Mouse (Mus musculus) forebrain, embryonic 13.5 days (tissue): ENCODE data around the gene Telo2. TPM values are rescaled to one million over a fixed set of nuclear protein-coding genes. Genes with fewer than 3 reads are reported as not detected.

Experiments
- ATAC-seq: fragments of 200-750 bp; cut with Nextera tagmentation; 2 replicates; pipeline ENCODE4 v1.8.0; 2017
- H3K27ac ChIP-seq: fragments of 300-500 bp; sonication (generic); 2 replicates; pipeline ENCODE4 v1.5.1; 2015; ENCODE audit warnings: inconsistent platforms, mild to moderate bottlenecking, moderate library complexity
- H3K27me3 ChIP-seq: fragments of 300-500 bp; sonication (generic); 2 replicates; pipeline ENCODE4 v1.6.1; 2015; ENCODE audit warnings: mild to moderate bottlenecking, inconsistent platforms
- H3K36me3 ChIP-seq: fragments of 300-500 bp; sonication (generic); 2 replicates; pipeline ENCODE4 v1.6.1; 2015; ENCODE audit warnings: mild to moderate bottlenecking, inconsistent platforms; ENCODE audit not compliant: poor library complexity, severe bottlenecking
- H3K4me1 ChIP-seq: fragments of 300-500 bp; sonication (generic); 2 replicates; pipeline ENCODE4 v1.6.1; 2015; ENCODE audit warnings: inconsistent platforms
- H3K4me2 ChIP-seq: fragments of 300-500 bp; sonication (generic); 2 replicates; pipeline ENCODE4 v1.6.1; 2015; ENCODE audit warnings: inconsistent platforms, mild to moderate bottlenecking, moderate library complexity
- H3K4me3 ChIP-seq: fragments of 300-500 bp; sonication (generic); 2 replicates; pipeline ENCODE4 v1.5.1; 2015; ENCODE audit warnings: mild to moderate bottlenecking, inconsistent platforms
- H3K9ac ChIP-seq: fragments of 300-500 bp; sonication (generic); 2 replicates; pipeline ENCODE4 v1.6.1; 2015; ENCODE audit warnings: mild to moderate bottlenecking, inconsistent platforms
- H3K9me3 ChIP-seq: fragments of 300-500 bp; sonication (generic); replicated peaks from 2 replicates; pipeline ENCODE4 v1.6.1; 2016; ENCODE audit warnings: inconsistent platforms
- WGBS: fragments of 180-500 bp; shearing (Covaris S2); methylation state at CpG from one replicate; pipeline ENCODE4 v1.1.7; 2015; 5-methylcytosine and 5-hydroxymethylcytosine counted together
- polyA plus RNA-seq: library from polyadenylated mRNA; unstranded; fragments of >200 nt; fragmentation: Nextera tagmentation; extraction: Ambion mirVana; gene quantifications from 2 replicates; pipeline ENCODE4 v1.2.1, GENCODE M21; 2015

The Telo2 gene
- polyA plus RNA-seq, 1 experiment from 2014 or later: 41.2 TPM

DNA sequence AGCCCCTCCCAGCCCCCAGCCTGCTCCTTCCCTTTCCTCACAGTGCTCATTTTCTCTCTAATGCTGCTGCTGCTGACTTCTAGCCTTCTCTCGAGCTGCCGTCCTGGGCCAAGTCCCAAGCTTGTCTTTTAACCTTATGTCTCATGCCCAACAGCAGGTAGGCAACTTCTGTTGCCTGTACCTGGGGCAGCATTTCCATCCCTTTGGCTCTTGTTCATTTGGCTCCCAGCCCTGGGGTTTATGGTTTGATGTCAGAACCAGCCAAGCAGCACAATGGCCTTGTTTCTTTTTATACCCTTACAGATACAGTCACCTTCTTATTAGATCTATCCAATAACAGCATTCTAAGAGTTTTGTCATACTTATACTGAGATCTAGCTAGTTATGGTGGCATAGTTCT is 19.5 kb downstream of the Telo2 start:
- no peak overlapping the region for H3K4me2 ChIP-seq
- no peaks in the 10 kb centered on the region for H3K27me3 ChIP-seq
- no peak for ATAC-seq
- H3K9me3 ChIP-seq: no peaks in the 10 kb centered on the region
- peaks cover 81% of the 10 kb centered on the region for H3K36me3 ChIP-seq
- 86% methylated on average over 2 of the region's 2 CpGs for WGBS
- H3K4me1 ChIP-seq: no peaks in the 10 kb centered on the region
- H3K4me3 ChIP-seq: no peak overlapping the region
- no peak overlapping the region for H3K9ac ChIP-seq
- no peak overlapping the region for H3K27ac ChIP-seq

GRCm38 (mm10) chr17:25090450-25090849 is 25.3 kb downstream of the Telo2 start:
- no peak overlapping the region for H3K27ac ChIP-seq
- no peaks in the 10 kb centered on the region for H3K27me3 ChIP-seq
- peaks cover 65% of the 10 kb centered on the region for H3K36me3 ChIP-seq
- ATAC-seq: no peak
- H3K4me1 ChIP-seq: no peaks in the 10 kb centered on the region
- H3K9me3 ChIP-seq: no peaks in the 10 kb centered on the region
- no peak overlapping the region for H3K4me2 ChIP-seq
- no peak overlapping the region for H3K9ac ChIP-seq
- H3K4me3 ChIP-seq: no peak overlapping the region
- WGBS: 95% methylated on average over 10 of the region's 10 CpGs

DNA sequence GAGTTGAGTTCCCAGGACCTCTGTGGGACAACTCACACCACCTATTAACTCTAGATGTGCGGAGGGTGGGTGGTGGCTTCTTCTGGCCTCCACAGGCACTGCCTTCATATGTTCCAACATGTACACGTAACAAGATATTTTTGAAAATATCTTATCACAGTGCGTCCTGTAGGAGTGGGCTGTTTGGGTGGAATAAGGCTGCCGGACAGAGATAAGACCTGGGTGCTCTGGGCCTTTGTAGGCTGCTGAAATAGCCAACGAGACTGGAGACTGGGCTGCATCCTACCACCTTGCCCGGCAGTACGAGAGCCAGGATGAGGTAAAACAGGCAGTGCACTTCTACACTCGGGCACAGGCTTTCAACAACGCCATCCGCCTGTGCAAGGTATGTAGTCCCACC is 26.6 kb downstream of the Telo2 start:
- no peak overlapping the region for H3K27ac ChIP-seq
- WGBS: 93% methylated on average over 10 of the region's 10 CpGs
- ATAC-seq: no peak

GRCm38 (mm10) chr17:25086724-25087123 is 29.0 kb downstream of the Telo2 start:
- ATAC-seq: no peak
- no peaks in the 10 kb centered on the region for H3K9me3 ChIP-seq
- H3K36me3 ChIP-seq: peaks cover 34% of the 10 kb centered on the region
- H3K9ac ChIP-seq: no peak overlapping the region
- H3K4me2 ChIP-seq: no peak overlapping the region
- no peak overlapping the region for H3K27ac ChIP-seq
- H3K27me3 ChIP-seq: no peaks in the 10 kb centered on the region
- WGBS: 94% methylated on average over 7 of the region's 7 CpGs
- no peak overlapping the region for H3K4me3 ChIP-seq
- no peaks in the 10 kb centered on the region for H3K4me1 ChIP-seq

More for the DNA sequence above, 26.6 kb downstream of the Telo2 start:
- no peaks in the 10 kb centered on the region for H3K27me3 ChIP-seq
- peaks cover 57% of the 10 kb centered on the region for H3K36me3 ChIP-seq
- no peaks in the 10 kb centered on the region for H3K9me3 ChIP-seq
- H3K4me3 ChIP-seq: no peak overlapping the region
- no peak overlapping the region for H3K4me2 ChIP-seq
- no peaks in the 10 kb centered on the region for H3K4me1 ChIP-seq
- H3K9ac ChIP-seq: no peak overlapping the region

DNA sequence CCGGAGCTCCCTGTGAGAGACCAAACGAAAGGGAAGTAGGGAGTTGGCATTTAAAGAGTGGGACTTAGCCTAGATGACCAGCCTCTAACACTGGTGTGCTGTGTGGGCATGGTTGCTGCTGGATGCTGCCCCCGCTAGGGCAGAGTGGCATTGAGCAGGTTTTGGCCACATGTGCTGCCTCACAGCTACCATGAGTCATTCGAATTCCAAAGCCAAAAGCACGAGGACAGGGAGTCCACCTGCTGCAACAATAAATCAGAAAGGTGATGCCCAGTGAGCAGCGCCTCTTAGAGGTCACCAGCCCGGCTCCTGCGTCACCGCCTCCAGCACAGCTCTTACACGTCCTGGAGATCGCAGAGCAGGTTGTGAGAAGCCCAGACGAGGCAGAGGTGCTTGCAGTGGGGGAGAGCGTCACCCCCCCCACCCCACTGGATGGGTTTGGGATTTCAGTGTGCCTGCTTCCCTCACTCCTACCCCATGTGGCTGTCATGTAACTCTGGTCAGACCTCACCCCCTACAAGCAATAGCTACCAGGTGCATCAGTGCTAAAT is 30.9 kb downstream of the Telo2 start:
- H3K27me3 ChIP-seq: no peaks in the 10 kb centered on the region
- WGBS: 81% methylated on average over 13 of the region's 13 CpGs
- H3K36me3 ChIP-seq: peaks cover 32% of the 10 kb centered on the region
- no peak for ATAC-seq
- H3K4me3 ChIP-seq: no peak overlapping the region
- H3K9ac ChIP-seq: no peak overlapping the region
- no peaks in the 10 kb centered on the region for H3K9me3 ChIP-seq
- no peak overlapping the region for H3K4me2 ChIP-seq
- H3K27ac ChIP-seq: no peak overlapping the region
- H3K4me1 ChIP-seq: no peaks in the 10 kb centered on the region

- no peaks in the 10 kb centered on the region for H3K4me1 ChIP-seq
- no peak for ATAC-seq
- no peaks in the 10 kb centered on the region for H3K9me3 ChIP-seq
- H3K27me3 ChIP-seq: no peaks in the 10 kb centered on the region
- H3K4me3 ChIP-seq: no peak within 1 kb of the TSS
- peaks cover 24% of the 10 kb centered on the region for H3K36me3 ChIP-seq
- WGBS: 74% methylated on average over 7 of the region's 7 CpGs
- no peak within 1 kb of the TSS for H3K9ac ChIP-seq
- H3K4me2 ChIP-seq: no peak within 1 kb of the TSS
- no peak within 1 kb of the TSS for H3K27ac ChIP-seq
Observed at GRCm38 (mm10) chr17:25083444-25083931, 32.3 kb downstream of the Telo2 start, which contains the start of gene Tmem204. TSS of gene Tmem204 (minus strand) at chr17:25083591.

- no peak for ATAC-seq
- Histone ChIP-seq H3K9ac (no peak overlapping the region), H3K4me3 (no peak overlapping the region), H3K27me3 (no peaks in the 10 kb centered on the region), H3K27ac (no peak overlapping the region), H3K4me1 (peaks cover 4% of the 10 kb centered on the region), H3K4me2 (no peak overlapping the region), H3K9me3 (no peaks in the 10 kb centered on the region), H3K36me3 (peaks cover 18% of the 10 kb centered on the region)
- WGBS: 75% methylated on average over 3 of the region's 3 CpGs
Observed at GRCm38 (mm10) chr17:25082887-25083286, 32.9 kb downstream of the Telo2 start.

- Histone ChIP-seq H3K27me3 (no peaks in the 10 kb centered on the region), H3K4me2 (no peak overlapping the region), H3K9ac (no peak overlapping the region), H3K4me3 (no peak overlapping the region), H3K27ac (no peak overlapping the region), H3K4me1 (peaks cover 10% of the 10 kb centered on the region), H3K9me3 (no peaks in the 10 kb centered on the region), H3K36me3 (peaks cover 13% of the 10 kb centered on the region)
- WGBS: 85% methylated on average over 14 of the region's 14 CpGs
- ATAC-seq: no peak
Observed at GRCm38 (mm10) chr17:25082081-25082847, 33.5 kb downstream of the Telo2 start.

GRCm38 (mm10) chr17:25080960-25081381 is 34.8 kb downstream of the Telo2 start:
- H3K9me3 ChIP-seq: no peaks in the 10 kb centered on the region
- ATAC-seq: no peak
- WGBS: 87% methylated on average over 11 of the region's 11 CpGs
- H3K4me1 ChIP-seq: peaks cover 10% of the 10 kb centered on the region
- H3K4me3 ChIP-seq: 0 out of 2 replicates have a peak overlapping the region, but pooled peaks have one; percentile 7
- no peak overlapping the region for H3K27ac ChIP-seq
- no peak overlapping the region for H3K9ac ChIP-seq
- peaks cover 13% of the 10 kb centered on the region for H3K36me3 ChIP-seq
- H3K4me2 ChIP-seq: no peak overlapping the region
- no peaks in the 10 kb centered on the region for H3K27me3 ChIP-seq

DNA sequence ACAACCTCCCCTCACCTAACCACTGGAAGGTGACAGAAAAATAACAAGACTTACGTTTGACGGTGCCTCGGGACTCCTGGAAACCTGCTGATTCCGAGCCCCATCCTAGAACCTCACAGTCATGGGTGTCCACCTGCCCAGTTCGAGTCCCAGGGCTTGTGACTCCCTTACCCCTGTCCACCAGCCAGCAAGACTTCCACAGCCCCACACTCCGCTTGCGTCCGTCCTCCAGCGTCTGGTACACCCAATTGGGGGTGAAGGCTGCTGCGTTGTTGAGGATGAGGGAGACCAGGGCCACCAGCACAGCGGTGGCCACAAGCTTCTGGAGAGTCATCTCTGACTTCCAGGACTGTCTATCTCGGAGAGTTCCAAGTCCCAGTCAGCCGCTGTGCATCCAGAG is 35.6 kb downstream of the Telo2 start:
- ATAC-seq: no peak
- Histone ChIP-seq H3K4me2 (no peak overlapping the region), H3K9ac (peak overlapping the region; percentile 5; the same call in 1 of the 2 replicates), H3K4me1 (peaks cover 10% of the 10 kb centered on the region), H3K4me3 (peak overlapping the region; percentile 7; the same call in 1 of the 2 replicates), H3K36me3 (peaks cover 13% of the 10 kb centered on the region), H3K27ac (no peak overlapping the region), H3K9me3 (no peaks in the 10 kb centered on the region), H3K27me3 (no peaks in the 10 kb centered on the region)
- 92% methylated on average over 13 of the region's 13 CpGs for WGBS

- Histone ChIP-seq H3K9me3 (no peaks in the 10 kb centered on the region), H3K27me3 (no peaks in the 10 kb centered on the region), H3K4me1 (peaks cover 10% of the 10 kb centered on the region), H3K27ac (peak overlapping the region; percentile 75), H3K4me3 (no peak overlapping the region), H3K9ac (peak overlapping the region; percentile 43; the same call in 1 of the 2 replicates), H3K4me2 (peak overlapping the region; percentile 33), H3K36me3 (peaks cover 19% of the 10 kb centered on the region)
- 0 out of 2 replicates have a peak, but pooled peaks have one; percentile 43 for ATAC-seq
- 68% methylated on average over 13 of the region's 13 CpGs for WGBS
Observed at GRCm38 (mm10) chr17:25077771-25078372, 37.9 kb downstream of the Telo2 start.

- peaks cover 10% of the 10 kb centered on the region for H3K4me1 ChIP-seq
- no peaks in the 10 kb centered on the region for H3K9me3 ChIP-seq
- H3K36me3 ChIP-seq: peaks cover 23% of the 10 kb centered on the region
- no peak overlapping the region for H3K4me3 ChIP-seq
- 81% methylated on average over 4 of the region's 4 CpGs for WGBS
- no peaks in the 10 kb centered on the region for H3K27me3 ChIP-seq
- H3K4me2 ChIP-seq: no peak overlapping the region
- ATAC-seq: no peak
- no peak overlapping the region for H3K9ac ChIP-seq
- H3K27ac ChIP-seq: no peak overlapping the region
Observed at GRCm38 (mm10) chr17:25076906-25077305, 38.9 kb downstream of the Telo2 start.
